Mouse (Mus musculus) adrenal gland, postnatal 10 days (tissue): ENCODE data around the gene Vmn2r52. TPM values are rescaled to one million over a fixed set of nuclear protein-coding genes. Genes with fewer than 3 reads are reported as not detected.
"Not testable (repeated sequence)": the region's sequence is repeated elsewhere in the genome, so short reads cannot be mapped to it uniquely, and the experiment has no call there.

Source experiments
- DNase-seq: peaks from one replicate; pipeline ENCODE4 v3.0.0; 2021; ENCODE audit warnings: mixed read lengths
- long read RNA-seq, 2 experiments: library from polyadenylated mRNA; stranded (forward); transcript quantifications; one replicate each; pipeline ENCODE4 v2.0.0; 2021
- total RNA-seq, 2 experiments: library from RNA; stranded (reverse); gene quantifications; 2 replicates each; pipeline ENCODE4 v1.2.3; 2021

The Vmn2r52 gene
- total RNA-seq = not detected
- long read RNA-seq, experiment 1 = 0 reads
- long read RNA-seq, experiment 2 = 0 reads

GRCm38 (mm10) chr7:10176473-10176872, at the start of gene Vmn2r52:
Vmn2r52 (minus strand) TSS chr7:10176573.
- no peak for DNase-seq

DNA sequence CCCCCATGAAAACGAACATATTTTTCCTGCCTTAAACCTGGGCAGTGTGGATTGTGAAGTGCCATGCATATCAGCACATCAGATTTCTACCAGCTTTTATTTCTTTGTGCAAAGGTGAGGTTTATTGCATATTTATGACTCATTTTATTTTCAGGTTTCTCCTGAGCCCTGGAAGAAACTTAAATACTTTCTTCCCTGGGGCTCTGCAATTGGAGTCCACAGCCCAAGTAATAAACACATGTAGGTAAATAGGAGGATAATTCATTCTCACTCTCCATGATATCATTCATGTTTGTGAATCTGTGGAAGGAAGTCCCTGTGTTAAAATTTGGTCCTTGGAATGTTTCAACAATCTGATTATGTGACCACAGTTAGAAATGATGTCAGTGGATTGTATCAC, 70.7 kb downstream of the Vmn2r52 start, which contains the start of gene Vmn2r51:
Gene Vmn2r51 (minus strand): TSS at position 101 of the 400 bp plus-strand sequence.
- not testable (repeated sequence) for DNase-seq

Other genes with a start within 250 kb of the Vmn2r52 start
- gene Vmn2r48, start 223.0 kb downstream of the Vmn2r52 start, total RNA-seq = not detected
- not detected for gene Vmn2r49, start 184.3 kb downstream of the Vmn2r52 start, total RNA-seq
- gene Vmn2r50, start 123.3 kb downstream of the Vmn2r52 start, total RNA-seq = not detected
- gene Vmn2r51, start 70.8 kb downstream of the Vmn2r52 start, total RNA-seq = not detected
- gene Vmn1r66, start 101.4 kb upstream of the Vmn2r52 start, total RNA-seq = not detected